Mouse (Mus musculus) MEL (cell line): Measurements from ENCODE around the gene Tom1l2. TPM values are rescaled to one million over a fixed set of nuclear protein-coding genes. Genes with fewer than 3 reads are reported as not detected.

ENCODE experiments used
- DNase-seq: peaks from one replicate; pipeline ENCODE4 v3.0.0; 2011; ENCODE audit warnings: low read depth, low spot score
- H3K27ac ChIP-seq: 2 replicates; pipeline ENCODE4 v1.5.1; 2012; ENCODE audit warnings: low read depth, mild to moderate bottlenecking, control low read depth, low read length, moderate library complexity; ENCODE audit not compliant: control insufficient read depth
- H3K27me3 ChIP-seq, 2 experiments: fragments of 150-350 bp in 1 of 2; sonication (generic) in 1 of 2; 2 replicates each; pipeline ENCODE4 v1.6.1; 2012; ENCODE audit warnings: low read length in 2 of 2, mild to moderate bottlenecking in 2 of 2, improper control_type of control experiment in 1 of 2, moderate library complexity in 1 of 2; ENCODE audit not compliant: insufficient read depth in 2 of 2, control insufficient read depth in 1 of 2
- H3K36me3 ChIP-seq, 2 experiments: 2 replicates each; pipeline ENCODE4 v1.6.1; 2012 to 2014; ENCODE audit warnings: low read length in 2 of 2, improper control_type of control experiment in 1 of 2, inconsistent platforms in 1 of 2, mild to moderate bottlenecking in 1 of 2; ENCODE audit not compliant: insufficient read depth in 2 of 2, control insufficient read depth in 1 of 2
- H3K4me1 ChIP-seq, 2 experiments: fragments of 150-350 bp in 1 of 2; sonication (generic) in 1 of 2; 2 replicates each; pipeline ENCODE4 v1.6.1; 2012; ENCODE audit warnings: low read length in 2 of 2, improper control_type of control experiment in 1 of 2, mild to moderate bottlenecking in 1 of 2; ENCODE audit not compliant: insufficient read depth in 2 of 2, control insufficient read depth in 1 of 2
- H3K4me3 ChIP-seq, 2 experiments: fragments of 150-350 bp in 1 of 2; sonication (generic) in 1 of 2; 2 replicates each; pipeline ENCODE4 v1.5.1; 2012; ENCODE audit warnings: low read depth in 2 of 2, low read length in 2 of 2, mild to moderate bottlenecking in 2 of 2, moderate library complexity in 2 of 2, control low read depth in 1 of 2, improper control_type of control experiment in 1 of 2; ENCODE audit not compliant: control insufficient read depth in 1 of 2, insufficient read depth in 1 of 2
- H3K79me2 ChIP-seq: 2 replicates; pipeline ENCODE4 v1.6.1; 2012; ENCODE audit warnings: mild to moderate bottlenecking, low read length, moderate library complexity; ENCODE audit not compliant: control insufficient read depth, poor library complexity, insufficient read depth
- H3K9ac ChIP-seq: 2 replicates; pipeline ENCODE4 v1.6.1; 2012; ENCODE audit warnings: low read depth, mild to moderate bottlenecking, control low read depth, low read length, moderate library complexity; ENCODE audit not compliant: control insufficient read depth, poor library complexity, severe bottlenecking
- H3K9me3 ChIP-seq: fragments of 150-350 bp; sonication (generic); replicated peaks from 2 replicates; pipeline ENCODE4 v1.6.1; 2012; ENCODE audit warnings: mild to moderate bottlenecking, low read length, improper control_type of control experiment, moderate library complexity; ENCODE audit not compliant: insufficient read depth
- CHD1 ChIP-seq: IDR thresholded peaks from 2 replicates; pipeline ENCODE4 v1.6.1; 2012; ENCODE audit warnings: low read depth, mild to moderate bottlenecking, inconsistent platforms, low read length, improper control_type of control experiment
- CTCF ChIP-seq, 3 experiments: IDR thresholded peaks in 2 of 3; conservative IDR thresholded peaks in 1 of 3; 2 replicates each; pipeline ENCODE4 v1.5.1; 2011 to 2012; ENCODE audit warnings: low read length in 3 of 3, low read depth in 2 of 3, mild to moderate bottlenecking in 2 of 3, improper control_type of control experiment in 1 of 3, inconsistent platforms in 1 of 3, mixed read lengths in 1 of 3, moderate library complexity in 1 of 3; ENCODE audit not compliant: control insufficient read depth in 1 of 3, insufficient read depth in 1 of 3, poor library complexity in 1 of 3, severe bottlenecking in 1 of 3
- EP300 ChIP-seq, 2 experiments: IDR thresholded peaks; 2 replicates each; pipeline ENCODE4 v1.6.1; 2011; ENCODE audit warnings: improper control_type of control experiment in 2 of 2, low read length in 2 of 2, low read depth in 1 of 2, mild to moderate bottlenecking in 1 of 2
- ETS1 ChIP-seq: IDR thresholded peaks from 2 replicates; pipeline ENCODE4 v1.6.1; 2012; ENCODE audit warnings: low read depth, mild to moderate bottlenecking, inconsistent platforms, low read length, improper control_type of control experiment, moderate library complexity
- GATA1 ChIP-seq: IDR thresholded peaks from 2 replicates; pipeline ENCODE4 v1.6.1; 2011; ENCODE audit warnings: low read depth, low read length, improper control_type of control experiment
- JUND ChIP-seq: IDR thresholded peaks from 2 replicates; pipeline ENCODE4 v1.6.1; 2011; ENCODE audit warnings: low read depth, mild to moderate bottlenecking, improper control_type of control experiment, low read length
- MAX ChIP-seq: IDR thresholded peaks from 2 replicates; pipeline ENCODE4 v1.6.1; 2011; ENCODE audit warnings: low read length, improper control_type of control experiment
- MAZ ChIP-seq: IDR thresholded peaks from 2 replicates; pipeline ENCODE4 v1.6.1; 2012; ENCODE audit warnings: low read depth, mild to moderate bottlenecking, inconsistent platforms, low read length, improper control_type of control experiment
- MYC ChIP-seq: IDR thresholded peaks from 2 replicates; pipeline ENCODE4 v1.6.1; 2011; ENCODE audit warnings: low read depth, mild to moderate bottlenecking, low read length, improper control_type of control experiment, moderate library complexity
- RAD21 ChIP-seq: IDR thresholded peaks from 2 replicates; pipeline ENCODE4 v1.6.1; 2011; ENCODE audit warnings: mild to moderate bottlenecking, low read depth, low read length, improper control_type of control experiment
- RCOR1 ChIP-seq: IDR thresholded peaks from 2 replicates; pipeline ENCODE4 v1.6.1; 2012; ENCODE audit warnings: low read depth, mild to moderate bottlenecking, inconsistent platforms, low read length, improper control_type of control experiment
- SIN3A ChIP-seq: IDR thresholded peaks from 2 replicates; pipeline ENCODE4 v1.6.1; 2012; ENCODE audit warnings: low read length, improper control_type of control experiment, inconsistent platforms
- SMC3 ChIP-seq: IDR thresholded peaks from 2 replicates; pipeline ENCODE4 v1.6.1; 2011; ENCODE audit warnings: low read depth, low read length, improper control_type of control experiment
- USF2 ChIP-seq, 2 experiments: IDR thresholded peaks; 2 replicates each; pipeline ENCODE4 v1.6.1; 2011 to 2012; ENCODE audit warnings: improper control_type of control experiment in 2 of 2, low read length in 2 of 2, borderline replicate concordance in 1 of 2, inconsistent platforms in 1 of 2, low read depth in 1 of 2, mild to moderate bottlenecking in 1 of 2; ENCODE audit not compliant: insufficient read depth in 1 of 2
- polyA plus RNA-seq, 2 experiments: library from polyadenylated mRNA; stranded (reverse) in 1 of 2; unstranded in 1 of 2; fragments of >175 nt in 1 of 2; fragments of >200 nt in 1 of 2; gene quantifications; 2 replicates each; pipeline versions ENCODE4 v1.2.1 to v1.2.4; 2012; ENCODE audit warnings: low replicate concordance in 2 of 2, low read depth in 1 of 2; ENCODE audit not compliant: insufficient read length in 2 of 2, insufficient read depth in 1 of 2, missing spikeins in 1 of 2
- total RNA-seq: library from RNA; depleted of rRNA; stranded (reverse); fragments of 300-350 nt; gene quantifications from 2 replicates; pipeline ENCODE4 v1.2.3, GENCODE M21; 2012

Tom1l2 gene
- total and polyA plus RNA-seq, 3 experiments = 6.8 to 12.2 TPM; not detected in 1

GRCm38 (mm10) chr11:60209933-60210249, 142.8 kb downstream of the Tom1l2 start:
- Histone ChIP-seq H3K4me1 (peaks cover 10 to 30% of the 10 kb centered on the region in 2 experiments), H3K36me3 (peaks cover 13 to 20% of the 10 kb centered on the region in 2 experiments), H3K79me2 (peaks cover 70% of the 10 kb centered on the region), H3K9me3 (no peaks in the 10 kb centered on the region), H3K4me3 (peak overlapping the region; percentile 60 to 70), H3K27me3 (no peaks in the 10 kb centered on the region), H3K27ac (peak overlapping the region; percentile 78), H3K9ac (peak overlapping the region; percentile 79)
- TF ChIP-seq CHD1 (peak; percentile 89; the same call in 1 of the 2 replicates), MAZ (no peak), USF2 (IDR thresholded peaks at IDR 0.05; ENCODE audit: borderline replicate concordance in 1 of 2, insufficient read depth in 1 of 2, low read depth in 1 of 2, low read length in 2 of 2) (no peak), RCOR1 (0 out of 2 replicates have a peak, but pooled peaks have one; percentile 16), GATA1 (no peak), SMC3 (no peak)
- no peak for DNase-seq

GRCm38 (mm10) chr11:60209217-60209932, 143.3 kb downstream of the Tom1l2 start:
- H3K27me3 ChIP-seq = no peaks in the 10 kb centered on the region
- peaks cover 67% of the 10 kb centered on the region for H3K79me2 ChIP-seq
- peak; percentile 75 for DNase-seq
- peaks cover 10 to 30% of the 10 kb centered on the region in 2 experiments for H3K4me1 ChIP-seq
- TF ChIP-seq EP300 (IDR thresholded peaks at IDR 0.05; ENCODE audit: low read depth in 1 of 2, low read length in 2 of 2) (0 out of 4 replicates have a peak, but pooled peaks of 1 of the 2 experiments have one; percentile 5), ETS1 (0 out of 2 replicates have a peak, but pooled peaks have one; percentile 0), RAD21 (no peak), SIN3A (no peak), MYC (no peak), CHD1 (0 out of 2 replicates have a peak, but pooled peaks have one; percentile 90), JUND (no peak), MAX (0 out of 2 replicates have a peak, but pooled peaks have one; percentile 43), CTCF (IDR thresholded peaks at IDR 0.05 in 2 of 3, conservative IDR thresholded peaks at IDR 0.05 in 1 of 3; ENCODE audit: control insufficient read depth in 1 of 3, insufficient read depth in 1 of 3, low read depth in 2 of 3, low read length in 3 of 3, poor library complexity in 1 of 3, severe bottlenecking in 1 of 3) (no peak)
- H3K9me3 ChIP-seq = no peaks in the 10 kb centered on the region
- H3K27ac ChIP-seq = peak overlapping the region; percentile 78
- peak overlapping the region; percentile 79 for H3K9ac ChIP-seq
- H3K4me3 ChIP-seq = peak overlapping the region; percentile 60 to 70
- H3K36me3 ChIP-seq = peaks cover 16 to 20% of the 10 kb centered on the region in 2 experiments
